Comparison of ENCODE assay signal across 11 mouse cellular contexts in genomic region chr13:69530156-69530555, GRCm38 (mm10). TPM values are rescaled to one million over a fixed set of nuclear protein-coding genes. Genes with fewer than 3 reads are reported as not detected.
DNase-seq lines count a peak whose midpoint lies in the region; ATAC-seq and TF ChIP-seq lines count a peak whose summit lies in the region.
"Had no signal": no experiment of that assay in that cellular context is flagged by ENCODE, and none has a peak within 500 bp of the region (broad histone marks: within the 10 kb centered on the region; RNA-seq: fewer than 3 reads in every experiment).

No protein-coding gene starts in this region.

- no peak for TF ChIP-seq POLR2A in cerebellum, adult 2 months (IDR thresholded peaks at IDR 0.05; ENCODE audit: borderline replicate concordance, insufficient read depth, low read length)

- H3K36me3 ChIP-seq in kidney, embryonic 15.5 days = peaks cover 21% of the 10 kb centered on the region
- H3K36me3 ChIP-seq in midbrain, embryonic 11.5 days (ENCODE audit: control insufficient read depth, insufficient read depth, low read length) = no peaks in the 10 kb centered on the region; the same call in 1 of the 2 replicates

- DNase-seq in kidney, postnatal 10 days = no peak
- peak; percentile 69 to 76 for DNase-seq in cerebellum, adult 2 months
- peak; percentile 67 to 70 for DNase-seq in cerebellum, postnatal 25 days
- DNase-seq in midbrain, embryonic 11.5 days (ENCODE audit: low spot score, missing footprints) = peak; percentile 39
- DNase-seq in left cerebral cortex, adult 9 months (ENCODE audit: low spot score in 2 of 2) = no peak
- no peak for DNase-seq in gastrocnemius, adult 18-20 months (ENCODE audit: low spot score)
- DNase-seq: embryo, embryonic 11 days; thymus, adult 2 months had no signal

- no peaks in the 10 kb centered on the region for H3K27me3 ChIP-seq in kidney, embryonic 15.5 days
- no peaks in the 10 kb centered on the region for H3K27me3 ChIP-seq in cerebellum, adult 2 months (ENCODE audit: control insufficient read depth, insufficient read depth, low read length)
- no peaks in the 10 kb centered on the region for H3K27me3 ChIP-seq in midbrain, embryonic 11.5 days (ENCODE audit: control insufficient read depth, insufficient read depth, low read length)
- H3K27me3 ChIP-seq: intestine, embryonic 15.5 days had no signal

- H3K27ac ChIP-seq in kidney, embryonic 15.5 days = no peak overlapping the region
- H3K27ac ChIP-seq in cerebellum, adult 2 months (ENCODE audit: insufficient read depth, low read length) = peak overlapping the region; percentile 72
- H3K27ac ChIP-seq in midbrain, embryonic 11.5 days (ENCODE audit: low read depth, low read length) = no peak overlapping the region
- H3K27ac ChIP-seq: intestine, embryonic 15.5 days; macrophage had no signal

- 67% methylated on average over 3 of the region's 3 CpGs for WGBS in kidney, embryonic 15.5 days
- 23% methylated on average over 3 of the region's 3 CpGs for WGBS in cerebellum, adult 2 months
- WGBS in midbrain, embryonic 11.5 days = 73% methylated on average over 3 of the region's 3 CpGs

- H3K9me3 ChIP-seq in kidney, embryonic 15.5 days (replicated peaks) = no peaks in the 10 kb centered on the region
- no peaks in the 10 kb centered on the region for H3K9me3 ChIP-seq in midbrain, embryonic 11.5 days (ENCODE audit: control insufficient read depth, low read length)
- H3K9me3 ChIP-seq: intestine, embryonic 15.5 days had no signal

- no peak overlapping the region for H3K4me3 ChIP-seq in kidney, embryonic 15.5 days (replicated peaks)
- H3K4me3 ChIP-seq in cerebellum, adult 2 months (replicated peaks; ENCODE audit: insufficient read depth, low read depth, low read length) = peak overlapping the region; percentile 94
- H3K4me3 ChIP-seq in midbrain, embryonic 11.5 days (ENCODE audit: low read depth, low read length) = no peak overlapping the region
- H3K4me3 ChIP-seq: intestine, embryonic 15.5 days had no signal

- no peak overlapping the region for H3K9ac ChIP-seq in kidney, embryonic 15.5 days
- no peak overlapping the region for H3K9ac ChIP-seq in midbrain, embryonic 11.5 days (ENCODE audit: low read length)

- TF ChIP-seq CTCF in cerebellum, adult 2 months (IDR thresholded peaks at IDR 0.05; ENCODE audit: borderline replicate concordance, insufficient read depth, low read depth, low read length) = no peak

- H3K4me2 ChIP-seq in kidney, embryonic 15.5 days = peak overlapping the region; percentile 83; the same call in 1 of the 2 replicates
- H3K4me2 ChIP-seq in midbrain, embryonic 11.5 days = 0 out of 2 replicates have a peak overlapping the region, but pooled peaks have one; percentile 2

- ATAC-seq in kidney, embryonic 15.5 days (replicated peaks; ENCODE audit: low FRiP score) = no peak
- no peak for ATAC-seq in midbrain, embryonic 11.5 days (ENCODE audit: low FRiP score)
- ATAC-seq: intestine, embryonic 15.5 days had no signal

- peaks cover 58% of the 10 kb centered on the region for H3K4me1 ChIP-seq in kidney, embryonic 15.5 days
- peaks cover 44% of the 10 kb centered on the region for H3K4me1 ChIP-seq in cerebellum, adult 2 months (ENCODE audit: control insufficient read depth, insufficient read depth, low read length)
- peaks cover 44% of the 10 kb centered on the region for H3K4me1 ChIP-seq in midbrain, embryonic 11.5 days (ENCODE audit: control insufficient read depth, insufficient read depth, low read length)

RNA-seq across cellular contexts. Expression of gene Nsun2, which starts 3.4 kb away (rescaled TPM):
- 130 TPM in 2 replicates for polyA plus RNA-seq in kidney, embryonic 15.5 days (2015; fragmentation: Nextera tagmentation; extraction: Ambion mirVana)
- 67.1 and 68.8 TPM in 2 replicates for polyA plus RNA-seq in cerebellum, adult 2 months (2012; rRNA removed)
- polyA plus RNA-seq in midbrain, embryonic 11.5 days (2014; fragmentation: Nextera tagmentation; extraction: Ambion mirVana) = 122 and 125 TPM in 2 replicates
- 10 to 100 TPM; 42.4 to 46.5 TPM for total RNA-seq in gastrocnemius, adult 18-20 months (2021)

RNA-seq across cellular contexts. Expression of gene Tent4a, which starts 4.3 kb away (rescaled TPM):
- polyA plus RNA-seq in kidney, embryonic 15.5 days (2015; fragmentation: Nextera tagmentation; extraction: Ambion mirVana) = 5.1 and 5.5 TPM in 2 replicates
- 26.2 and 27.4 TPM in 2 replicates for polyA plus RNA-seq in cerebellum, adult 2 months (2012; rRNA removed)
- 6.8 and 7.5 TPM in 2 replicates for polyA plus RNA-seq in midbrain, embryonic 11.5 days (2014; fragmentation: Nextera tagmentation; extraction: Ambion mirVana)
- 1 to 10 TPM; 5.6 to 6.3 TPM for total RNA-seq in gastrocnemius, adult 18-20 months (2021)

Comparison
In these comparisons a context has a peak if more than half of its experiments do, and no peak if none do; other contexts are left out.
1. DNase-seq: peak in cerebellum, adult 2 months (2 of 2), cerebellum, postnatal 25 days (2 of 2) and midbrain, embryonic 11.5 days (single experiment); none in kidney, postnatal 10 days (single experiment), left cerebral cortex, adult 9 months (0 of 2) and gastrocnemius, adult 18-20 months (single experiment).